Comparison of ENCODE assay signal across 10 mouse cellular contexts in genomic region chr17:49816703-49817102, GRCm38 (mm10).
DNase-seq lines count a peak whose midpoint lies in the region; ATAC-seq lines count a peak whose summit lies in the region.
"Had no signal": no experiment of that assay in that cellular context is flagged by ENCODE, and none has a peak within 500 bp of the region (broad histone marks: within the 10 kb centered on the region; RNA-seq: fewer than 3 reads in every experiment).

No protein-coding gene starts in this region.

- no peak overlapping the region for H3K27ac ChIP-seq in neural tube, embryonic 11.5 days (ENCODE audit: low read depth, low read length)
- peak overlapping the region; percentile 69 for H3K27ac ChIP-seq in forebrain, embryonic 12.5 days
- H3K27ac ChIP-seq in limb, embryonic 12.5 days = peak overlapping the region; percentile 75
- H3K27ac ChIP-seq: liver, embryonic 14.5 days had no signal

- peak; percentile 49 for DNase-seq in neural tube, embryonic 11.5 days (ENCODE audit: low spot score)
- no peak for DNase-seq in neural tube, embryonic 10.5 days (ENCODE audit: extremely low spot score, low spot score)
- peak; percentile 6 for DNase-seq in retina, postnatal 7 days (ENCODE audit: low read depth, low spot score)
- DNase-seq in ovary, adult 18-20 months (ENCODE audit: low spot score) = no peak
- DNase-seq in cerebellum, adult 18-20 months = no peak
- DNase-seq: gastrocnemius, postnatal 25 days had no signal

- H3K36me3 ChIP-seq in neural tube, embryonic 11.5 days (ENCODE audit: control insufficient read depth, insufficient read depth, low read length) = no peaks in the 10 kb centered on the region
- H3K36me3 ChIP-seq in forebrain, embryonic 12.5 days (replicated peaks) = no peaks in the 10 kb centered on the region
- no peaks in the 10 kb centered on the region for H3K36me3 ChIP-seq in limb, embryonic 12.5 days

- 29% methylated on average over 5 of the region's 5 CpGs for WGBS in neural tube, embryonic 11.5 days
- 17% methylated on average over 5 of the region's 5 CpGs for WGBS in forebrain, embryonic 12.5 days
- WGBS in limb, embryonic 12.5 days = 12% methylated on average over 5 of the region's 5 CpGs

- H3K4me2 ChIP-seq in neural tube, embryonic 11.5 days (ENCODE audit: low read depth) = no peak overlapping the region
- H3K4me2 ChIP-seq in forebrain, embryonic 12.5 days = no peak overlapping the region; the same call in 1 of the 2 replicates
- H3K4me2 ChIP-seq in limb, embryonic 12.5 days = peak overlapping the region; percentile 32

- H3K9ac ChIP-seq in neural tube, embryonic 11.5 days (ENCODE audit: low read length) = no peak overlapping the region
- no peak overlapping the region for H3K9ac ChIP-seq in forebrain, embryonic 12.5 days
- H3K9ac ChIP-seq in limb, embryonic 12.5 days (replicated peaks) = no peak overlapping the region; the same call in 1 of the 2 replicates
- H3K9ac ChIP-seq: liver, embryonic 14.5 days had no signal

- H3K9me3 ChIP-seq in neural tube, embryonic 11.5 days (ENCODE audit: control insufficient read depth, low read length) = no peaks in the 10 kb centered on the region
- no peaks in the 10 kb centered on the region for H3K9me3 ChIP-seq in forebrain, embryonic 12.5 days
- H3K9me3 ChIP-seq in limb, embryonic 12.5 days = no peaks in the 10 kb centered on the region

- H3K4me1 ChIP-seq in neural tube, embryonic 11.5 days (ENCODE audit: control insufficient read depth, insufficient read depth, low read length) = peaks cover 11% of the 10 kb centered on the region
- peaks cover 20% of the 10 kb centered on the region for H3K4me1 ChIP-seq in forebrain, embryonic 12.5 days
- H3K4me1 ChIP-seq in limb, embryonic 12.5 days (replicated peaks) = peaks cover 26% of the 10 kb centered on the region

- ATAC-seq in neural tube, embryonic 11.5 days (ENCODE audit: insufficient read depth, low FRiP score, low TSS enrichment) = 0 out of 2 replicates have a peak, but pooled peaks have one; percentile 27
- peak; percentile 86 for ATAC-seq in forebrain, embryonic 12.5 days (ENCODE audit: low FRiP score)
- peak; percentile 78; the same call in 1 of the 2 replicates for ATAC-seq in limb, embryonic 12.5 days (ENCODE audit: insufficient number of reproducible peaks, insufficient read depth, low FRiP score, low TSS enrichment, low read depth)
- ATAC-seq: activated CD4-positive, CD25-positive, alpha-beta regulatory T cell, adult 4 months had no signal

- no peaks in the 10 kb centered on the region for H3K27me3 ChIP-seq in neural tube, embryonic 11.5 days (ENCODE audit: control insufficient read depth, insufficient read depth, low read length)
- peaks cover 12% of the 10 kb centered on the region for H3K27me3 ChIP-seq in forebrain, embryonic 12.5 days
- no peaks in the 10 kb centered on the region for H3K27me3 ChIP-seq in limb, embryonic 12.5 days

- no peak overlapping the region for H3K4me3 ChIP-seq in neural tube, embryonic 11.5 days (ENCODE audit: low read depth, low read length)
- H3K4me3 ChIP-seq in forebrain, embryonic 12.5 days (replicated peaks) = no peak overlapping the region
- H3K4me3 ChIP-seq in limb, embryonic 12.5 days (replicated peaks) = no peak overlapping the region

Comparison
In these comparisons a context has a peak if more than half of its experiments do, and no peak if none do; other contexts are left out.
1. DNase-seq: peak in neural tube, embryonic 11.5 days (single experiment) and retina, postnatal 7 days (single experiment); none in neural tube, embryonic 10.5 days (single experiment), ovary, adult 18-20 months (single experiment) and cerebellum, adult 18-20 months (0 of 2).
2. ATAC-seq: peak in every context shown above with its lines; median percentile 86 in forebrain, embryonic 12.5 days; 78 in limb, embryonic 12.5 days; 27 in neural tube, embryonic 11.5 days.